Mouse (Mus musculus): ENCODE measurements around the gene Sigirr.
A peak's percentile ranks its signal among the peaks of the same experiment; 100 is the strongest.

Gene Sigirr

GRCm38 (mm10) chr7:141060426-141061242 lies 39.7 kb downstream of the Sigirr start, which contains the start of gene B4galnt4:
Gene B4galnt4, plus strand, starts transcription at chr7:141061104.
- DNase-seq (ENCODE audit: low spot score in 2 of 2) = peak; percentile 28 to 62

- no peak for DNase-seq (ENCODE audit: low spot score in 2 of 2)
These were observed 40.4 kb downstream of the Sigirr start for GRCm38 (mm10) chr7:141059929-141060328.

GRCm38 (mm10) chr7:141058601-141059341 lies 41.6 kb downstream of the Sigirr start:
- no peak for DNase-seq (ENCODE audit: low spot score in 2 of 2)

GRCm38 (mm10) chr7:141057541-141057940 lies 42.8 kb downstream of the Sigirr start:
- no peak for DNase-seq (ENCODE audit: low spot score in 2 of 2)

DNA sequence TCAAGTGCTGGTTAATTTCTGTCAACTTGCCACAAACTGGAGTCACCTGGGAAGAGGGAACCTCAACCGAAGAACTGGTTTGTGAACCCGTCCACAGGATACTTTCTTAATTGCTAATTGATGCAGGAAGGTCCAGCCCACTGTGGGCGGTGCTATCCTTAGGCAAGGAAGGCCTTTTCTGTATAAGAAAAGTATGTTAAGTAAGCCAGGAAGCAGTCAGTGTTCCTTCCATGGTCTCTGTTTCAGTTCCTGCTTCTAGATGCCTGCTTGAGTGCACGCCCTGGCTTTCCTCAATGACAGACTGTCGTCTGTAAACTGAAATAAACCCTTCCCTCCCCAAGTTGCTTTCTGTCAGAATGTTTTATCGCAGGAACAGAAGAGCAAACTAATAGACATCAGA lies 43.4 kb downstream of the Sigirr start:
- no peak for DNase-seq (ENCODE audit: low spot score in 2 of 2)

GRCm38 (mm10) chr7:141055785-141056184 lies 44.6 kb downstream of the Sigirr start:
- DNase-seq (ENCODE audit: low spot score in 2 of 2) = no peak

- no peak for DNase-seq (ENCODE audit: low spot score in 2 of 2)
These were observed 48.0 kb downstream of the Sigirr start for GRCm38 (mm10) chr7:141052421-141052820.

DNA sequence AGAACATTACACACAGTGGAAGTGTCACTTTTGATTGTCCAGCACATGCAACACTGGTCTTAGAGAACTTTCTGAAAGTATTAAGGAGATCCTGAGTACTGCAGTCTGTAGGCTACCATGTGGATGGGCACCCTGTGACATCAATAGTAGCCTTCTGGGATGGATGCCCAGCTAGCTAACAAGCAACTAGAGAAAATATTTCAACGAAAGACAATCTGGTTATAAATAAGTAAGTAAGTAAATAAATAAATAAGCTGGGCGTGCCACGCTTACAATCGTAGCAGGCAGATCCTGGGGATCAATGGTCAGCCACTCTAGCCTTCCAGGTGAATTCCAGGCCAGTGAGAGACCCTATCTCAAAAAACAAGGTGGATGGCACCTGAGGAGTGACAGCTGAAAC lies 48.4 kb downstream of the Sigirr start:
- DNase-seq (ENCODE audit: low spot score in 2 of 2) = no peak

DNA sequence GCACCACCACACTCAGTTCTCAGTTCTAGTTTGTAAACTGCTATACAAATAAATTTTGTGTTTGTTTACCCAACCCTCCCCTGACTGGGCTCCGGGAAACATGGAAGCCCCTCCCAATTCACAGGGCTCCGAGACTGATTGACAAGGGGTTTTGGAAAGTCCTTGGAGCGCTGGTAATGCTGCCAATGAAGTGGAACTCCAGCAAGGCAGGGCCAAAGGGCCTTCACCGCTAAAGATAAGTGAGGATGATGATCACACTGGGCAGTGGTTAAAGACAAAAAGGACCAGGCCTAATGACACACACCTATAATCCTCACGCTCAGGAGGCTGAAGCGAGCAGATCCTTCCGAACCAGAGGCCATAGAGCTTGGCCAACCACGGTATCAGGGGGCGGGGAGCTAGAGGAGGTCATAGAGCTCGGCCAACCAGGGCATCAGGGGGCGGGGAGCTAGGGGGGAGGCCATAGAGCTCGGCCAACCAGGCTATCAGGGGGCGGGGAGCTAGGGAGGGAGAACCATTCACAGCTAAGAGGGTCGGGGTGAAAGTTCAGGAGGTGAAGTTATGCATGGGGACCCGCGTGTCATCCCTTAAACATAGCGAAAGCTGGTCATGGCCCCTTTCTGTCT lies 49.2 kb downstream of the Sigirr start:
- no peak for DNase-seq (ENCODE audit: low spot score in 2 of 2)

GRCm38 (mm10) chr7:141049326-141049725 lies 51.0 kb downstream of the Sigirr start:
- no peak for DNase-seq (ENCODE audit: low spot score in 2 of 2)

GRCm38 (mm10) chr7:141048226-141049218 lies 51.9 kb downstream of the Sigirr start:
- peak; percentile 90 to 92 for DNase-seq (ENCODE audit: low spot score in 2 of 2)

DNA sequence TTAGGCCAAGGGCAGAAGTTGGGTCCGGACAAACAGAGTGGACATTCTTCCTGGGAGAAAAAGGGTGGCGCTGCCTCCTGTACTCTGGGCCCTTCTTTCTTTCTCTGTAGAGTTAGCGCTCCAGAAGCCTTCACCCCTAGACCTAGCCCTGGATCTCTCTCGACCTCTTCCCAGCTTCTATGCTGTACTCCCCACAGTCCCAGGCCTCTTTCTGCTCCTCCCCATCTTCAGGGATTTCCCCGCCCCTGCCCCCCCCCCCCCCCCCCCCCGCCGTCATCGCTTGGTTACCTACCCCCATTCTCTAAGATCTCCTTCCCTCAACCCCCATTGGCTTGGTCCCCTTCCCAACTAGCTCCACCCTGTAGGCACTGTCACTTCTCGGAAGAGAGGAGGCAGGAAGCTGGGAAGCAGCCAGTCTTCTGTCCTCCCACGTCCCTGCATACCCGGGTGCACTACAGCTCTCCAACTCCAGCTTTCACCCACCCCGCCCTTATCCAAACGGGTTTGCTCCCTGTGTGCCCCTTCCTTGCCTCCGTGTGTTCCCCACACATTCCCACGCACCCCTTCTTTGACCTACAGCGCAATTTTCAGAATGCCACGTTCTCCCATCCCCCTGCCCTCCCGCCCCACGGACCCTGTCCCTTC lies 52.7 kb downstream of the Sigirr start:
- peak; percentile 63 to 81 for DNase-seq (ENCODE audit: low spot score in 2 of 2)

GRCm38 (mm10) chr7:141046931-141047580 lies 53.3 kb downstream of the Sigirr start:
- DNase-seq (ENCODE audit: low spot score in 2 of 2) = no peak

GRCm38 (mm10) chr7:141042539-141042938 lies 57.8 kb downstream of the Sigirr start:
- DNase-seq (ENCODE audit: low spot score in 2 of 2) = no peak

GRCm38 (mm10) chr7:141041661-141042060 lies 58.7 kb downstream of the Sigirr start:
- peak; percentile 67 to 82 for DNase-seq (ENCODE audit: low spot score in 2 of 2)
